Comparison of ENCODE assay signal across 9 mouse cellular contexts in the genomic region with DNA sequence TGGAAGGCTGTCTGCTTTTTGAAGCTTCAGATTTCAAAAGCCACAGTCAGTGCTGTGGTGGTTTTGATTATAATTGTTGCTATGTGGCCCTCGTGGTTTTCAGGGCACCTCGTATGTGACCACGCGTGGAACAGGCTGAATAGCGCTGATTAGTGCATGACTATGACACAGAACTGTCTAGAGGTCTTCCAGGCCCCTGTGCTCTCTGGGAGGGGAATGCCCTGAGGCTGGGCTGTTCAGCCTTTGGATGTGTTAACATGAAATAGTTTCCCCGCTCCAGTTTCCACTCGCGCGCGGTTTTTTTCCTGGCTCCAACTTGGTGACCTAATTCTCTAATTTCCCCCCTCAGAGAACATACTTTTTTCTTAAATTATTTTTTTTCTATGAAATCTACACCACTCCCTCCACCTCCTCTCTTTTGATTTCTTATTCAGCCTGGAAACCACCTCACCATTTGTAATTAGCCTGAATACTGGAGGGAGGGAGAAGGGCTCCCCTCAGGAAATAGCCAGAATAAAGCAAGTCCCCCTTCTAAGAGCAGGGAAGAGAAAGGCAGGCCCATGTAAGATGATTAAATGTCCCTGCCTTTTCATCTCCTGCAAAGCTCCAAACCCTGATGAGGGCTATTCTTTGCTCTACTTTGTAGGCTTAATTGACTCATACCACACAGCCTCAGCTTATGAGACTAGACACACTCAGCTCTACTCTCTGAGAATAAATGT.
DNase-seq lines count a peak whose midpoint lies in the region; ATAC-seq lines count a peak whose summit lies in the region.
"Had no signal": no experiment of that assay in that cellular context is flagged by ENCODE, and none has a peak within 500 bp of the region (broad histone marks: within the 10 kb centered on the region; RNA-seq: fewer than 3 reads in every experiment).

No protein-coding gene starts in this region.

- no peaks in the 10 kb centered on the region for H3K9me3 ChIP-seq in embryonic facial prominence, embryonic 13.5 days
- H3K9me3 ChIP-seq in limb, embryonic 10.5 days (replicated peaks) = no peaks in the 10 kb centered on the region
- no peaks in the 10 kb centered on the region for H3K9me3 ChIP-seq in intestine, embryonic 15.5 days

- peak overlapping the region; percentile 84 for H3K27ac ChIP-seq in embryonic facial prominence, embryonic 13.5 days
- H3K27ac ChIP-seq in limb, embryonic 10.5 days = no peak overlapping the region
- no peak overlapping the region for H3K27ac ChIP-seq in intestine, embryonic 15.5 days

- whole genome bisulfite sequencing in embryonic facial prominence, embryonic 13.5 days = 5% methylated on average over 10 of the region's 10 CpGs
- 67% methylated on average over 10 of the region's 10 CpGs for WGBS in limb, embryonic 10.5 days
- 74% methylated on average over 10 of the region's 10 CpGs for WGBS in intestine, embryonic 15.5 days

- H3K36me3 ChIP-seq in embryonic facial prominence, embryonic 13.5 days = no peaks in the 10 kb centered on the region
- H3K36me3 ChIP-seq in limb, embryonic 10.5 days = no peaks in the 10 kb centered on the region
- H3K36me3 ChIP-seq in intestine, embryonic 15.5 days = no peaks in the 10 kb centered on the region

- H3K4me3 ChIP-seq in embryonic facial prominence, embryonic 13.5 days = 0 out of 2 replicates have a peak overlapping the region, but pooled peaks have one; percentile 6
- no peak overlapping the region for H3K4me3 ChIP-seq in limb, embryonic 10.5 days
- no peak overlapping the region for H3K4me3 ChIP-seq in intestine, embryonic 15.5 days (replicated peaks)

- ATAC-seq in embryonic facial prominence, embryonic 13.5 days (ENCODE audit: insufficient number of reproducible peaks, insufficient read depth, low FRiP score, low TSS enrichment, low read depth) = peak; percentile 87
- no peak for ATAC-seq in intestine, embryonic 15.5 days

- H3K4me2 ChIP-seq in embryonic facial prominence, embryonic 13.5 days = peak overlapping the region; percentile 40
- H3K4me2 ChIP-seq in intestine, embryonic 15.5 days (replicated peaks) = no peak overlapping the region

- peaks cover 34% of the 10 kb centered on the region for H3K4me1 ChIP-seq in embryonic facial prominence, embryonic 13.5 days
- peaks cover 16% of the 10 kb centered on the region for H3K4me1 ChIP-seq in limb, embryonic 10.5 days
- no peaks in the 10 kb centered on the region for H3K4me1 ChIP-seq in intestine, embryonic 15.5 days (replicated peaks)

- no peak overlapping the region for H3K9ac ChIP-seq in embryonic facial prominence, embryonic 13.5 days
- no peak overlapping the region for H3K9ac ChIP-seq in intestine, embryonic 15.5 days

- DNase-seq in lung, postnatal 10 days = peak; percentile 16
- no peak for DNase-seq in lung, adult 18-20 months
- DNase-seq in limb, embryonic 10.5 days (ENCODE audit: low spot score) = peak; percentile 42
- DNase-seq in retina, postnatal 1 day = peak; percentile 72
- DNase-seq in left cerebral cortex, adult 8-10 months (ENCODE audit: low spot score in 2 of 2) = no peak
- no peak for DNase-seq in right cerebral cortex, postnatal 10 days (ENCODE audit: low spot score in 2 of 2)
- DNase-seq: lung, postnatal 14 days had no signal

- no peaks in the 10 kb centered on the region for H3K27me3 ChIP-seq in embryonic facial prominence, embryonic 13.5 days
- H3K27me3 ChIP-seq in limb, embryonic 10.5 days (ENCODE audit: low read depth, poor library complexity, severe bottlenecking) = no peaks in the 10 kb centered on the region
- no peaks in the 10 kb centered on the region for H3K27me3 ChIP-seq in intestine, embryonic 15.5 days (replicated peaks)

Comparison
In these comparisons a context has a peak if more than half of its experiments do, and no peak if none do; other contexts are left out.
1. DNase-seq: peak in lung, postnatal 10 days (single experiment), limb, embryonic 10.5 days (single experiment) and retina, postnatal 1 day (single experiment); none in lung, adult 18-20 months (0 of 2), left cerebral cortex, adult 8-10 months (0 of 2) and right cerebral cortex, postnatal 10 days (0 of 2).